In the genomic region with DNA sequence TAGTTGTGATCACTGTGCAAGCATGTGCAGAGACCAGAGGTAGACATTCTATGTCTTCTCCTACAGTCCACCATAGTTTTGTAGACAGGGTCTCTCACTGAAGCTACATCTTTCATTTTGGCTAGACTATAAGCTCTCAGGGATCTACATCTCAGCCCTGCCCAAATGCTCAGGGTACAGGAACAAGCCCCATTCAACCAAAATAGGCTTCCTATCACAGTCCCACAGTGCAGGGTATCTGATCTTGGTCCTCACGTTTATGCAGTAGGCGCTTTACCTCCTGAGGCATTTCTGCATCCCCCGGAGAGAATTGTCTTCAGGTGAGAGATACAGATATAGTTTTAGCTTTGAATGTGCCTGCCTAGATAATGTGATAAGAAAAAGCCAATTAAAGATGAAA, we compare ENCODE assay signal across 23 mouse cellular contexts.
DNase-seq lines count a peak whose midpoint lies in the region; ATAC-seq and TF ChIP-seq lines count a peak whose summit lies in the region.
"Had no signal": no experiment of that assay in that cellular context is flagged by ENCODE, and none has a peak within 500 bp of the region (broad histone marks: within the 10 kb centered on the region; RNA-seq: fewer than 3 reads in every experiment).

No protein-coding gene starts in this region.

- no peaks in the 10 kb centered on the region for H3K36me3 ChIP-seq in liver, embryonic 11.5 days (ENCODE audit: control insufficient read depth, insufficient read depth, low read length)
- H3K36me3 ChIP-seq in liver, postnatal 0 days (replicated peaks; ENCODE audit: insufficient read depth, low read length), result no peaks in the 10 kb centered on the region
- no peaks in the 10 kb centered on the region for H3K36me3 ChIP-seq in liver, embryonic 14.5 days (replicated peaks; ENCODE audit: control insufficient read depth, insufficient read depth, low read depth)
- H3K36me3 ChIP-seq in hindbrain, embryonic 11.5 days (ENCODE audit: control insufficient read depth, insufficient read depth, low read length), result no peaks in the 10 kb centered on the region
- H3K36me3 ChIP-seq: embryonic facial prominence, embryonic 12.5 days; embryonic facial prominence, embryonic 15.5 days; G1E; heart, embryonic 13.5 days; hindbrain, embryonic 12.5 days; hindbrain, embryonic 15.5 days had no signal

- no peak overlapping the region for H3K4me3 ChIP-seq in liver, embryonic 11.5 days (ENCODE audit: low read depth, low read length)
- H3K4me3 ChIP-seq in liver, postnatal 0 days (ENCODE audit: low read depth, low read length), result no peak overlapping the region
- no peak overlapping the region for H3K4me3 ChIP-seq in liver, embryonic 14.5 days (ENCODE audit: insufficient read depth in 1 of 2, low read depth in 2 of 2, low read length in 2 of 2)
- no peak overlapping the region for H3K4me3 ChIP-seq in hindbrain, embryonic 11.5 days (ENCODE audit: low read depth, low read length)
- H3K4me3 ChIP-seq: embryonic facial prominence, embryonic 12.5 days; embryonic facial prominence, embryonic 15.5 days; heart, embryonic 13.5 days; hindbrain, embryonic 12.5 days; hindbrain, embryonic 15.5 days had no signal

- H3K27ac ChIP-seq in liver, embryonic 11.5 days (ENCODE audit: low read depth, low read length), result no peak overlapping the region
- no peak overlapping the region for H3K27ac ChIP-seq in liver, postnatal 0 days (ENCODE audit: low read depth)
- no peak overlapping the region for H3K27ac ChIP-seq in liver, embryonic 14.5 days
- no peak overlapping the region for H3K27ac ChIP-seq in hindbrain, embryonic 11.5 days (ENCODE audit: low read depth, low read length)
- H3K27ac ChIP-seq: embryonic facial prominence, embryonic 12.5 days; embryonic facial prominence, embryonic 15.5 days; heart, embryonic 13.5 days; hindbrain, embryonic 12.5 days; hindbrain, embryonic 15.5 days had no signal

- 73% methylated on average over 3 of the region's 3 CpGs for WGBS in liver, embryonic 11.5 days
- WGBS in liver, postnatal 0 days (ENCODE audit: insufficient replicate concordance), result 73% methylated on average over 3 of the region's 3 CpGs
- 47% methylated on average over 3 of the region's 3 CpGs for WGBS in liver, embryonic 14.5 days (ENCODE audit: insufficient replicate concordance)
- WGBS in hindbrain, embryonic 11.5 days, result 93% methylated on average over 3 of the region's 3 CpGs

- H3K9ac ChIP-seq in liver, embryonic 11.5 days (ENCODE audit: low read depth, low read length), result no peak overlapping the region
- H3K9ac ChIP-seq in liver, postnatal 0 days (replicated peaks), result no peak overlapping the region
- H3K9ac ChIP-seq in liver, embryonic 14.5 days (replicated peaks), result no peak overlapping the region
- H3K9ac ChIP-seq in hindbrain, embryonic 11.5 days (ENCODE audit: low read depth, low read length), result no peak overlapping the region
- H3K9ac ChIP-seq: embryonic facial prominence, embryonic 12.5 days; embryonic facial prominence, embryonic 15.5 days; forebrain, postnatal 0 days; heart, embryonic 13.5 days; hindbrain, embryonic 12.5 days; hindbrain, embryonic 15.5 days had no signal

- no peaks in the 10 kb centered on the region for H3K27me3 ChIP-seq in liver, embryonic 11.5 days (replicated peaks; ENCODE audit: control insufficient read depth, insufficient read depth, low read length)
- no peaks in the 10 kb centered on the region for H3K27me3 ChIP-seq in liver, postnatal 0 days (ENCODE audit: insufficient read depth, low read length)
- H3K27me3 ChIP-seq in liver, embryonic 14.5 days (ENCODE audit: control insufficient read depth, insufficient read depth, low read length), result no peaks in the 10 kb centered on the region
- no peaks in the 10 kb centered on the region for H3K27me3 ChIP-seq in hindbrain, embryonic 11.5 days (ENCODE audit: control insufficient read depth, insufficient read depth, low read length)
- H3K27me3 ChIP-seq: embryonic facial prominence, embryonic 12.5 days; embryonic facial prominence, embryonic 15.5 days; heart, embryonic 13.5 days; hindbrain, embryonic 12.5 days; hindbrain, embryonic 15.5 days; Patski had no signal

- DNase-seq in heart, adult 11 months, result peak; percentile 54
- DNase-seq in heart, adult 8-10 months (ENCODE audit: low spot score), result no peak
- DNase-seq in liver, embryonic 11.5 days (ENCODE audit: low spot score), result no peak
- no peak for DNase-seq in liver, postnatal 0 days
- no peak for DNase-seq in liver, embryonic 14.5 days (ENCODE audit: low read depth in 3 of 3, low spot score in 3 of 3)
- DNase-seq in hindbrain, embryonic 11.5 days (ENCODE audit: low spot score), result no peak
- DNase-seq: adrenal gland, postnatal 14 days; cerebellum, adult 11 months; cerebellum, adult 2 months; cerebellum, adult 9-11 months; cerebellum, postnatal 25 days; forebrain, postnatal 0 days; gastrocnemius, postnatal 25 days; heart, postnatal 14 days; heart, postnatal 4 days had no signal

- H3K9me3 ChIP-seq in liver, embryonic 11.5 days (ENCODE audit: control insufficient read depth, low read length), result no peaks in the 10 kb centered on the region
- no peaks in the 10 kb centered on the region for H3K9me3 ChIP-seq in liver, postnatal 0 days (ENCODE audit: low read length)
- no peaks in the 10 kb centered on the region for H3K9me3 ChIP-seq in liver, embryonic 14.5 days (ENCODE audit: control insufficient read depth, low read length)
- H3K9me3 ChIP-seq in hindbrain, embryonic 11.5 days (ENCODE audit: control insufficient read depth, low read length), result no peaks in the 10 kb centered on the region
- H3K9me3 ChIP-seq: embryonic facial prominence, embryonic 12.5 days; embryonic facial prominence, embryonic 15.5 days; heart, embryonic 13.5 days; hindbrain, embryonic 12.5 days; hindbrain, embryonic 15.5 days had no signal

- TF ChIP-seq EP300 in liver, postnatal 0 days (IDR thresholded peaks at IDR 0.05; ENCODE audit: low read depth), result no peak
- TF ChIP-seq EP300 in liver, embryonic 14.5 days (IDR thresholded peaks at IDR 0.05; ENCODE audit: low read depth), result no peak

- peaks cover 3% of the 10 kb centered on the region; the same call in 1 of the 2 replicates for H3K4me1 ChIP-seq in liver, embryonic 11.5 days (replicated peaks; ENCODE audit: control insufficient read depth, insufficient read depth, low read length)
- H3K4me1 ChIP-seq in liver, postnatal 0 days (ENCODE audit: insufficient read depth), result no peaks in the 10 kb centered on the region
- peaks cover 0 to 8% of the 10 kb centered on the region in 2 experiments; a peak in 2 of 4 replicates for H3K4me1 ChIP-seq in liver, embryonic 14.5 days (replicated peaks; ENCODE audit: control insufficient read depth in 2 of 2, insufficient read depth in 2 of 2, low read length in 1 of 2)
- no peaks in the 10 kb centered on the region for H3K4me1 ChIP-seq in hindbrain, embryonic 11.5 days (replicated peaks; ENCODE audit: control insufficient read depth, insufficient read depth, low read length)
- H3K4me1 ChIP-seq: embryonic facial prominence, embryonic 15.5 days had no signal

- no peak for TF ChIP-seq CTCF in liver, postnatal 0 days (IDR thresholded peaks at IDR 0.05; ENCODE audit: low read depth)
- no peak for TF ChIP-seq CTCF in liver, embryonic 14.5 days (IDR thresholded peaks at IDR 0.05; ENCODE audit: low read depth)

- H3K4me2 ChIP-seq in liver, embryonic 11.5 days, result no peak overlapping the region
- no peak overlapping the region for H3K4me2 ChIP-seq in liver, postnatal 0 days (ENCODE audit: low read depth, low read length)
- no peak overlapping the region for H3K4me2 ChIP-seq in liver, embryonic 14.5 days (ENCODE audit: low read depth)
- H3K4me2 ChIP-seq in hindbrain, embryonic 11.5 days (replicated peaks; ENCODE audit: low read depth, low read length), result no peak overlapping the region
- H3K4me2 ChIP-seq: embryonic facial prominence, embryonic 12.5 days; embryonic facial prominence, embryonic 15.5 days; heart, embryonic 13.5 days; hindbrain, embryonic 12.5 days; hindbrain, embryonic 15.5 days had no signal

- ATAC-seq in liver, embryonic 11.5 days (replicated peaks; ENCODE audit: low FRiP score), result peak; percentile 49; the same call in 1 of the 2 replicates
- ATAC-seq in liver, postnatal 0 days, result no peak
- ATAC-seq in liver, embryonic 14.5 days (ENCODE audit: insufficient read depth), result peak; percentile 13; the same call in 1 of the 2 replicates
- ATAC-seq in hindbrain, embryonic 11.5 days (ENCODE audit: low FRiP score), result no peak
- ATAC-seq: forebrain, embryonic 14.5 days; forebrain, postnatal 0 days; Patski had no signal

Comparison
In these comparisons a context has a peak if more than half of its experiments do, and no peak if none do; other contexts are left out.
1. ATAC-seq: peak in liver, embryonic 11.5 days (single experiment) and liver, embryonic 14.5 days (single experiment); none in liver, postnatal 0 days (single experiment) and hindbrain, embryonic 11.5 days (single experiment).